Mouse (Mus musculus): ENCODE measurements at regions not wholly inside any gene's neighbourhood (a gene's known extent, or its start where the extent isn't known, plus 50 kb on each side); places are given as distances from the start of the nearest gene placed in this dataset.

DNA sequence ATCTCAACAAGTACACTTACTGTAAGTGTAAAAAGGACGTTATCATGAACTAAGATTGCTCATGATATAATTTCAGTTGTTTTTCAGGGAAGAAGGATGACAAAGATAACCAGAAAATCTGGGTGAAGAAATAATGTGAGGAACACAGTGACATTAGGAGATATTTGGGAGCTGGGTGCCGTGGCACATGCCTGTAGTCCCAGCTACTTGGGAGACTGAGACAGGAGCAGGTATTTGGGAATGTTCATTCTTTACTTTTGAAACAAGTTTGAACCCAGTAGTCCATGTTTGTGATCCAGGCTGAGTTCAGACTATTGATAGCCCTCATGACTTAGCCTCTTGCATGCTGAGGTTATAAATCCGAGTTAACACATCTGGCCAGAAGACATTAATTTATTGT is 528.2 kb upstream of the Intu start:
- TF ChIP-seq POLR2A (IDR thresholded peaks at IDR 0.05; ENCODE audit: low read depth, low read length) (no peak), CTCF (IDR thresholded peaks at IDR 0.05; ENCODE audit: borderline replicate concordance, insufficient read depth, low read length) (no peak)
